Mouse (Mus musculus) limb, embryonic 12.5 days (tissue): ENCODE data around the gene Ruvbl2. TPM values are rescaled to one million over a fixed set of nuclear protein-coding genes. Genes with fewer than 3 reads are reported as not detected.
A peak's percentile ranks its signal among the peaks of the same experiment; 100 is the strongest.
"Not testable (repeated sequence)": the region's sequence is repeated elsewhere in the genome, so short reads cannot be mapped to it uniquely, and the experiment has no call there.

Experiments
- ATAC-seq: fragments of 200-750 bp; cut with Nextera tagmentation; 2 replicates; pipeline ENCODE4 v1.8.0; 2017; ENCODE audit warnings: low read depth, moderate TSS enrichment; ENCODE audit not compliant: insufficient number of reproducible peaks, insufficient read depth, low FRiP score, low TSS enrichment
- H3K27ac ChIP-seq: fragments of 300-500 bp; sonication (generic); 2 replicates; pipeline ENCODE4 v1.5.1; 2016; ENCODE audit warnings: mild to moderate bottlenecking, moderate library complexity
- H3K27me3 ChIP-seq: fragments of 300-500 bp; sonication (generic); 2 replicates; pipeline ENCODE4 v1.6.1; 2016; ENCODE audit warnings: mild to moderate bottlenecking, moderate library complexity
- H3K36me3 ChIP-seq: fragments of 300-500 bp; sonication (generic); 2 replicates; pipeline ENCODE4 v1.6.1; 2016; ENCODE audit warnings: mild to moderate bottlenecking, moderate library complexity
- H3K4me1 ChIP-seq: fragments of 300-500 bp; sonication (generic); replicated peaks from 2 replicates; pipeline ENCODE4 v1.6.1; 2016
- H3K4me2 ChIP-seq: fragments of 300-500 bp; sonication (generic); 2 replicates; pipeline ENCODE4 v1.6.1; 2016; ENCODE audit warnings: mild to moderate bottlenecking, moderate library complexity
- H3K4me3 ChIP-seq: fragments of 300-500 bp; sonication (generic); replicated peaks from 2 replicates; pipeline ENCODE4 v1.5.1; 2016; ENCODE audit warnings: mild to moderate bottlenecking
- H3K9ac ChIP-seq: fragments of 300-500 bp; sonication (generic); replicated peaks from 2 replicates; pipeline ENCODE4 v1.6.1; 2016; ENCODE audit warnings: mild to moderate bottlenecking, moderate library complexity
- H3K9me3 ChIP-seq: fragments of 300-500 bp; sonication (generic); 2 replicates; pipeline ENCODE4 v1.6.1; 2016; ENCODE audit warnings: mild to moderate bottlenecking, moderate library complexity
- WGBS: fragments of 180-500 bp; shearing (Covaris S2); methylation state at CpG from one replicate; pipeline ENCODE4 v1.1.7; 2016; 5-methylcytosine and 5-hydroxymethylcytosine counted together
- polyA plus RNA-seq: library from polyadenylated mRNA; unstranded; fragments of >200 nt; fragmentation: Nextera tagmentation; extraction: Ambion mirVana; gene quantifications from 2 replicates; pipeline ENCODE4 v1.2.1, GENCODE M21; 2016

Gene Ruvbl2
- polyA plus RNA-seq, 1 experiment from 2014 or later, result 156 TPM

- Histone ChIP-seq H3K36me3 (peaks cover 71% of the 10 kb centered on the region), H3K4me1 (peaks cover 45% of the 10 kb centered on the region), H3K27ac (peak overlapping the region; percentile 82), H3K27me3 (no peaks in the 10 kb centered on the region), H3K4me3 (no peak overlapping the region), H3K9ac (no peak overlapping the region; the same call in 1 of the 2 replicates), H3K4me2 (0 out of 2 replicates have a peak overlapping the region, but pooled peaks have one; percentile 67), H3K9me3 (no peaks in the 10 kb centered on the region)
- WGBS, result 62% methylated on average over 4 of the region's 5 CpGs
- ATAC-seq, result no peak
Measured at GRCm38 (mm10) chr7:45461326-45461725, 23.4 kb upstream of the Ruvbl2 start.

- peaks cover 43% of the 10 kb centered on the region for H3K4me1 ChIP-seq
- 23% methylated on average over 13 of the region's 13 CpGs for WGBS
- H3K36me3 ChIP-seq, result peaks cover 73% of the 10 kb centered on the region
- peak overlapping the region; percentile 67 for H3K4me2 ChIP-seq
- 0 out of 2 replicates have a peak overlapping the region, but pooled peaks have one; percentile 78 for H3K4me3 ChIP-seq
- peak overlapping the region; percentile 82 for H3K27ac ChIP-seq
- H3K9me3 ChIP-seq, result no peaks in the 10 kb centered on the region
- ATAC-seq, result no peak
- peak overlapping the region; percentile 27; the same call in 1 of the 2 replicates for H3K9ac ChIP-seq
- no peaks in the 10 kb centered on the region for H3K27me3 ChIP-seq
Measured at GRCm38 (mm10) chr7:45460860-45461314, 23.0 kb upstream of the Ruvbl2 start.

GRCm38 (mm10) chr7:45460377-45460776 lies 22.5 kb upstream of the Ruvbl2 start:
- H3K27ac ChIP-seq, result peak overlapping the region; percentile 82
- H3K9ac ChIP-seq, result peak overlapping the region; percentile 44; the same call in 1 of the 2 replicates
- H3K27me3 ChIP-seq, result no peaks in the 10 kb centered on the region
- H3K4me1 ChIP-seq, result peaks cover 38% of the 10 kb centered on the region
- H3K9me3 ChIP-seq, result no peaks in the 10 kb centered on the region
- peak overlapping the region; percentile 67 for H3K4me2 ChIP-seq
- WGBS, result 74% methylated on average over 7 of the region's 7 CpGs
- ATAC-seq, result no peak
- H3K4me3 ChIP-seq, result peak overlapping the region; percentile 78
- peaks cover 76% of the 10 kb centered on the region for H3K36me3 ChIP-seq

- not testable (repeated sequence) for H3K27me3 ChIP-seq
Measured at GRCm38 (mm10) chr7:45459564-45460140, 21.8 kb upstream of the Ruvbl2 start, which contains the start of gene Ftl1. TSS of gene Ftl1 (minus strand) at chr7:45459884.

GRCm38 (mm10) chr7:45458748-45459563 lies 21.1 kb upstream of the Ruvbl2 start:
- Histone ChIP-seq H3K36me3 (peaks cover 76% of the 10 kb centered on the region), H3K27me3 (no peaks in the 10 kb centered on the region), H3K4me2 (peak overlapping the region; percentile 67), H3K4me1 (peaks cover 37% of the 10 kb centered on the region), H3K4me3 (peak overlapping the region; percentile 78), H3K27ac (peak overlapping the region; percentile 97), H3K9ac (peak overlapping the region; percentile 87), H3K9me3 (no peaks in the 10 kb centered on the region)
- WGBS, result 1% methylated on average over 41 of the region's 43 CpGs
- ATAC-seq, result peak; percentile 49

More at GRCm38 (mm10) chr7:45459564-45460140, 21.8 kb upstream of the Ruvbl2 start, which contains the start of gene Ftl1:
- Histone ChIP-seq H3K27ac (peak within 1 kb of the TSS; percentile 97), H3K4me1 (peaks cover 37% of the 10 kb centered on the region), H3K4me3 (peak within 1 kb of the TSS; percentile 78), H3K36me3 (peaks cover 76% of the 10 kb centered on the region), H3K4me2 (peak within 1 kb of the TSS; percentile 67), H3K9ac (peak within 1 kb of the TSS; percentile 87)
- ATAC-seq, result peak; percentile 96
- not testable (repeated sequence) for H3K9me3 ChIP-seq
- WGBS, result 2% methylated on average over 32 of the region's 37 CpGs

- H3K9ac ChIP-seq, result peak overlapping the region; percentile 87; the same call in 1 of the 2 replicates
- ATAC-seq, result no peak
- H3K27ac ChIP-seq, result peak overlapping the region; percentile 97; the same call in 1 of the 2 replicates
Measured at GRCm38 (mm10) chr7:45457204-45458060, 19.5 kb upstream of the Ruvbl2 start.

GRCm38 (mm10) chr7:45456721-45457203 lies 18.9 kb upstream of the Ruvbl2 start:
- H3K27ac ChIP-seq, result peak overlapping the region; percentile 97; the same call in 1 of the 2 replicates
- peaks cover 37% of the 10 kb centered on the region for H3K4me1 ChIP-seq
- peaks cover 77% of the 10 kb centered on the region for H3K36me3 ChIP-seq
- ATAC-seq, result no peak
- no peaks in the 10 kb centered on the region for H3K9me3 ChIP-seq
- no peak overlapping the region for H3K9ac ChIP-seq
- peak overlapping the region; percentile 67 for H3K4me2 ChIP-seq
- H3K27me3 ChIP-seq, result no peaks in the 10 kb centered on the region
- WGBS, result 54% methylated on average over 9 of the region's 9 CpGs
- no peak overlapping the region for H3K4me3 ChIP-seq

More at GRCm38 (mm10) chr7:45457204-45458060, 19.5 kb upstream of the Ruvbl2 start:
- 66% methylated on average over 10 of the region's 10 CpGs for WGBS
- Histone ChIP-seq H3K4me2 (peak overlapping the region; percentile 67), H3K9me3 (no peaks in the 10 kb centered on the region), H3K4me1 (peaks cover 37% of the 10 kb centered on the region), H3K4me3 (peak overlapping the region; percentile 78), H3K27me3 (no peaks in the 10 kb centered on the region), H3K36me3 (peaks cover 76% of the 10 kb centered on the region)

GRCm38 (mm10) chr7:45455932-45456696 lies 18.2 kb upstream of the Ruvbl2 start:
- no peak for ATAC-seq

GRCm38 (mm10) chr7:45454971-45455370 lies 17.1 kb upstream of the Ruvbl2 start:
- peaks cover 75% of the 10 kb centered on the region for H3K36me3 ChIP-seq
- no peaks in the 10 kb centered on the region for H3K27me3 ChIP-seq
- H3K9ac ChIP-seq, result no peak overlapping the region
- no peak overlapping the region for H3K4me2 ChIP-seq
- 86% methylated on average over 15 of the region's 15 CpGs for whole genome bisulfite sequencing
- H3K27ac ChIP-seq, result no peak overlapping the region
- ATAC-seq, result no peak
- no peak overlapping the region for H3K4me3 ChIP-seq
- no peaks in the 10 kb centered on the region for H3K9me3 ChIP-seq
- peaks cover 22% of the 10 kb centered on the region for H3K4me1 ChIP-seq

More at GRCm38 (mm10) chr7:45455932-45456696, 18.2 kb upstream of the Ruvbl2 start:
- Histone ChIP-seq H3K4me1 (peaks cover 33% of the 10 kb centered on the region), H3K4me2 (no peak overlapping the region), H3K4me3 (no peak overlapping the region), H3K27ac (no peak overlapping the region), H3K9me3 (no peaks in the 10 kb centered on the region), H3K27me3 (no peaks in the 10 kb centered on the region), H3K9ac (no peak overlapping the region), H3K36me3 (peaks cover 74% of the 10 kb centered on the region)
- WGBS, result 74% methylated on average over 13 of the region's 13 CpGs
